Mouse (Mus musculus): ENCODE results near the gene Vmn1r165. TPM values are rescaled to one million over a fixed set of nuclear protein-coding genes. Genes with fewer than 3 reads are reported as not detected.
"Not testable (repeated sequence)": the region's sequence is repeated elsewhere in the genome, so short reads cannot be mapped to it uniquely, and the experiment has no call there.

Vmn1r165 gene
- polyA plus RNA-seq (2012; ENCODE audit: insufficient read depth, low replicate concordance), result not detected in 2 replicates

GRCm38 (mm10) chr7:23217032-23217431 is at the start of gene Vmn1r165:
Vmn1r165 (plus strand) TSS chr7:23217332.
- H3K4me3 ChIP-seq (replicated peaks); H3K36me3 ChIP-seq (replicated peaks; ENCODE audit: low read length); H3K4me1 ChIP-seq; H3K9me3 ChIP-seq; H3K27me3 ChIP-seq (replicated peaks): not testable (repeated sequence)

- not testable (repeated sequence) for H3K4me3 ChIP-seq (replicated peaks); H3K36me3 ChIP-seq (replicated peaks; ENCODE audit: low read length); H3K9me3 ChIP-seq; H3K27me3 ChIP-seq (replicated peaks); H3K4me1 ChIP-seq
Measured at GRCm38 (mm10) chr7:23251582-23251981, 34.5 kb downstream of the Vmn1r165 start, which contains the start of gene Vmn1r166. Vmn1r166 (minus strand) TSS chr7:23251682.

Other genes with a start within 250 kb of the Vmn1r165 start
- gene Gm4214, start 232.7 kb upstream of the Vmn1r165 start, polyA plus RNA-seq (2012; ENCODE audit: insufficient read depth, low replicate concordance), result not detected in 2 replicates
- gene Gm4216, start 197.4 kb upstream of the Vmn1r165 start, polyA plus RNA-seq (2012; ENCODE audit: insufficient read depth, low replicate concordance), result not detected in 2 replicates
- not detected in 2 replicates for gene Vmn1r163, start 161.8 kb upstream of the Vmn1r165 start, polyA plus RNA-seq (2012; ENCODE audit: insufficient read depth, low replicate concordance)
- gene Gm8720, start 149.9 kb upstream of the Vmn1r165 start, polyA plus RNA-seq (2012; ENCODE audit: insufficient read depth, low replicate concordance), result not detected in 2 replicates
- not detected in 2 replicates for gene Gm10662, start 72.9 kb upstream of the Vmn1r165 start, polyA plus RNA-seq (2012; ENCODE audit: insufficient read depth, low replicate concordance)
- gene Vmn1r166, start 34.4 kb downstream of the Vmn1r165 start, polyA plus RNA-seq (2012; ENCODE audit: insufficient read depth, low replicate concordance), result not detected in 2 replicates
- not detected in 2 replicates for gene Gm6902, start 61.6 kb downstream of the Vmn1r165 start, polyA plus RNA-seq (2012; ENCODE audit: insufficient read depth, low replicate concordance)
- gene Nlrp4e, start 83.9 kb downstream of the Vmn1r165 start, polyA plus RNA-seq (2012; ENCODE audit: insufficient read depth, low replicate concordance), result not detected in 2 replicates
- not detected in 2 replicates for gene Nlrp5, start 168.6 kb downstream of the Vmn1r165 start, polyA plus RNA-seq (2012; ENCODE audit: insufficient read depth, low replicate concordance)

Measured in megakaryocyte, embryonic 14.5 days (primary cell).